Mouse (Mus musculus) liver, embryonic 14.5 days (tissue): ENCODE data around the gene Kel.

ENCODE experiments used
- CTCF ChIP-seq: IDR thresholded peaks from 2 replicates; pipeline ENCODE4 v1.5.1; 2016; ENCODE audit warnings: antibody characterized with exemption, low read depth, control low read depth
- EP300 ChIP-seq: IDR thresholded peaks from 2 replicates; pipeline ENCODE4 v1.6.1; 2016; ENCODE audit warnings: antibody characterized with exemption, low read depth

DNA sequence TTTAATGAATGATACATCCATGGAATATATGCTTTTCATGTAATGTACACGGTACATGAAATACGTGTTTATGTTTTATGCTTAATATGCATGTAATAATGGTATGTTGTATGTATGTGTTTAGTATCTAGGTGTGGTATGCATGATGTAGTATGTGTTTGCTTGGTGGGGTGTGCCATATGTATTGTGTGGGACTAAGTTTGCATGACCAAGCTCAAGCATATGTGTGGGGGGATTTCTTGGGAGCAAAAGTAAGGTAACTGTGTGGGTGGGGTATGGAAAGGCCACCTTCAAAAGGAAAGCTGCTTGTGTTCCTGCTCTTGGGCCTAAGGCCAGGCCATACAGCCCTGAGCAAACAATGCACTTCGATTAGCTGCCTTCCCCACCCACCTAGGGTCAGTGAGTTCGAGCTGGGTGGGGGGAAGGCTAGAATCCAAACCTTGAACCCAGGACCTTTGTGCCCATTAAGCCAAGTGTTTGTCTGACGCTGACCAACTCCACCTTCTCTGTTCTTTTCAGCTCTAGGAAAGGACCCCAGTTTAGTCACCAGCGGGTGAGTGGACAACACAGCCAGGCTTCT is 66.1 kb downstream of the Kel start:
- TF ChIP-seq CTCF (no peak), EP300 (no peak)
